Mouse (Mus musculus) c-Kit-positive CD71-negative TER-119-negative erythroid progenitor cells, embryonic 14.5 days (primary cell): ENCODE data around the gene Ppp1r13b.
A peak's percentile ranks its signal among the peaks of the same experiment; 100 is the strongest.

Experiments used
- DNase-seq: peaks from one replicate; pipeline ENCODE4 v3.0.0-alpha.2; 2013; ENCODE audit warnings: low read depth

Gene Ppp1r13b

GRCm38 (mm10) chr12:111878213-111878612 lies 29.7 kb downstream of the Ppp1r13b start:
- DNase-seq, result peak; percentile 86

GRCm38 (mm10) chr12:111875499-111875898 lies 32.4 kb downstream of the Ppp1r13b start:
- no peak for DNase-seq

GRCm38 (mm10) chr12:111874601-111875140 lies 33.2 kb downstream of the Ppp1r13b start:
- DNase-seq, result no peak

- DNase-seq, result no peak
These were observed 35.8 kb downstream of the Ppp1r13b start for GRCm38 (mm10) chr12:111872079-111872478.

- DNase-seq, result no peak
These were observed 37.1 kb downstream of the Ppp1r13b start for GRCm38 (mm10) chr12:111870811-111871210.

GRCm38 (mm10) chr12:111869806-111870205 lies 38.1 kb downstream of the Ppp1r13b start:
- no peak for DNase-seq

GRCm38 (mm10) chr12:111864206-111864824 lies 43.6 kb downstream of the Ppp1r13b start:
- DNase-seq, result no peak

GRCm38 (mm10) chr12:111855448-111855847 lies 52.5 kb downstream of the Ppp1r13b start:
- DNase-seq, result no peak

GRCm38 (mm10) chr12:111853546-111853945 lies 54.4 kb downstream of the Ppp1r13b start:
- DNase-seq, result no peak

GRCm38 (mm10) chr12:111853011-111853436 lies 54.9 kb downstream of the Ppp1r13b start:
- DNase-seq, result no peak

GRCm38 (mm10) chr12:111851745-111852144 lies 56.2 kb downstream of the Ppp1r13b start:
- no peak for DNase-seq

GRCm38 (mm10) chr12:111851235-111851634 lies 56.7 kb downstream of the Ppp1r13b start:
- no peak for DNase-seq

GRCm38 (mm10) chr12:111848300-111848798 lies 59.6 kb downstream of the Ppp1r13b start:
- DNase-seq, result no peak

- DNase-seq, result no peak
These were observed 61.1 kb downstream of the Ppp1r13b start for GRCm38 (mm10) chr12:111846815-111847214.

- no peak for DNase-seq
These were observed 62.0 kb downstream of the Ppp1r13b start for GRCm38 (mm10) chr12:111845953-111846352.

- DNase-seq, result no peak
These were observed 64.4 kb downstream of the Ppp1r13b start for GRCm38 (mm10) chr12:111843470-111843869.

- DNase-seq, result no peak
These were observed 65.1 kb downstream of the Ppp1r13b start for GRCm38 (mm10) chr12:111842565-111843433.

GRCm38 (mm10) chr12:111833457-111833856 lies 74.5 kb downstream of the Ppp1r13b start:
- no peak for DNase-seq

- no peak for DNase-seq
These were observed 75.3 kb downstream of the Ppp1r13b start for GRCm38 (mm10) chr12:111832643-111833042.

GRCm38 (mm10) chr12:111830375-111830774 lies 77.5 kb downstream of the Ppp1r13b start:
- no peak for DNase-seq

- no peak for DNase-seq
These were observed 78.0 kb downstream of the Ppp1r13b start for GRCm38 (mm10) chr12:111829954-111830353.

- DNase-seq, result no peak
These were observed 78.5 kb downstream of the Ppp1r13b start for GRCm38 (mm10) chr12:111829447-111829846.

GRCm38 (mm10) chr12:111827556-111827955 lies 80.4 kb downstream of the Ppp1r13b start:
- DNase-seq, result no peak
